Mouse (Mus musculus) olfactory bulb, adult 2 months (tissue): ENCODE measurements at regions not wholly inside any gene's neighbourhood (a gene's known extent, or its start where the extent isn't known, plus 50 kb on each side); places are given as distances from the start of the nearest gene placed in this dataset.

Experiments
- CTCF ChIP-seq: fragments of 200-500 bp; IDR thresholded peaks from 2 replicates; pipeline ENCODE4 v1.5.1; 2012; ENCODE audit warnings: low read depth, mild to moderate bottlenecking, low read length, moderate library complexity; ENCODE audit not compliant: insufficient read depth
- POLR2A ChIP-seq: fragments of 200-500 bp; IDR thresholded peaks from 2 replicates; pipeline ENCODE4 v1.6.1; 2012; ENCODE audit warnings: mild to moderate bottlenecking, low read depth, low read length, moderate library complexity; ENCODE audit not compliant: insufficient read depth

DNA sequence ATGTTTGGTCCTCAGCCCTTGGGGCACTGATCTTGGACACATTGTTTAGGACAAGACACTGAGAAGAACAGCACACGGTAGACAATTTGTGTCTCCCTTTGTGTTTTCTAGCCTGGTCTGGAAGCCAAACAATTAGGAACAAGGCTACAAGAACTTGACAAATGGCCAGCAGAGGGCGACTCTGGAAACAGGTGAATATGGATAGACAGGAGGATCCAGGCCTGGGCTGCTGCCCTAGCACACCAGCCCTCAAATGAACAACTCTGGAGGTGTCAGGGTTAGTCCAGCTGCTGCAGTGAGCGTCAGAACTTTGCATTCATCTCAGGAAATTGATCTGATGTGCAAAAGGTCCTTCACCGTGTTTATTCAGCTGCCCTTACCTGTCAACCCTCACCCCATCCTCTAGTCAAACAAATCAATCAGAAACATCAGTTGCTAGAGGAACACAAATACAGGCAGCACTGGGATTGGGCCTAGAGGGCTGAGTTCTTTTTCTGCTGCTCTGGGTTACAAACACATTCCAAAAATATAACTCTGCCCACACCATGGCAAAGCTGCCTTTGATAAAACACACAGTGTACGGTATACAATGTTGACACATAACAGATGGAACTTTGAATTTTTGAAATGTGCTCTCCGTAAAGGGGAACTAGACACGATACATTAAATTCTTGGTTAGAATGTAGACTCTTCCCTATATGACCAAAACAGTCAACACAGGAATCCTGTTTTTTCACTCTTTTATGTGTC is 159.7 kb downstream of the Fam84b start:
- TF ChIP-seq POLR2A = no peak
- no peak for TF ChIP-seq CTCF
